Mouse (Mus musculus) E14TG2a.4 (cell line): Measurements from ENCODE around the gene Arhgap27.
A peak's percentile ranks its signal among the peaks of the same experiment; 100 is the strongest.
"Not testable (repeated sequence)": the region's sequence is repeated elsewhere in the genome, so short reads cannot be mapped to it uniquely, and the experiment has no call there.

Experiments used
- H3K27me3 ChIP-seq: 2 replicates; pipeline ENCODE4 v1.6.1; 2014; ENCODE audit warnings: low read length, control low read depth; ENCODE audit not compliant: insufficient read depth
- H3K36me3 ChIP-seq: 2 replicates; pipeline ENCODE4 v1.6.1; 2014; ENCODE audit warnings: low read length, control low read depth; ENCODE audit not compliant: insufficient read depth
- H3K4me1 ChIP-seq: replicated peaks from 2 replicates; pipeline ENCODE4 v1.6.1; 2014; ENCODE audit warnings: low read depth, low read length, control low read depth
- H3K4me3 ChIP-seq: replicated peaks from 2 replicates; pipeline ENCODE4 v1.5.1; 2014; ENCODE audit warnings: mild to moderate bottlenecking, low read length
- H3K9me3 ChIP-seq: 2 replicates; pipeline ENCODE4 v1.6.1; 2014; ENCODE audit warnings: low read length, control low read depth
- CTCF ChIP-seq: conservative IDR thresholded peaks from 2 replicates; pipeline ENCODE4 v1.5.1; 2014; ENCODE audit warnings: low read length
- NANOG ChIP-seq: IDR thresholded peaks from 2 replicates; pipeline ENCODE4 v1.6.1; 2014; ENCODE audit warnings: borderline replicate concordance, low read length, mixed read lengths
- POU5F1 ChIP-seq: IDR thresholded peaks from 2 replicates; pipeline ENCODE4 v1.6.1; 2014; ENCODE audit warnings: low read length, borderline replicate concordance

Arhgap27 gene

DNA sequence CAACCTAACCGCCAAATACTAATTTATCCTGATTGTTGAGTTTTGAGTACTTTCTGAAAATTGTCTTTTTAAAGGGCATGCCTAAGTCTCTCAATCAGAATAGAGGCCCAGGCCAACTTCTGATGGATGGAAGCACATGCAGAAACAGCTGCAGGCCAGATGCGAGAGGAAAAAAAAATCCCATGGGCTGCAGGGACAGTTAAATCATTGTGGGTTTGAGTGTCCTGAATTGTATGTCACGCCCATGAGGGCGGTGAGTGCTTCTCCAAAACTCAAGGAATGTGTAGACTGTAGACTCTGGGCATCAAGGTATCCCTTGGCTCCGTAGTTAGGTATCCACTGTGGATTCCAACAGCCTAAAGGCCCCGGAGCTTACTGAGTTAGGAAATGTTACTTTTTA is 69.4 kb downstream of the Arhgap27 start:
- peaks cover 7% of the 10 kb centered on the region; the same call in 1 of the 2 replicates for H3K27me3 ChIP-seq
- H3K36me3 ChIP-seq: no peaks in the 10 kb centered on the region
- no peaks in the 10 kb centered on the region for H3K9me3 ChIP-seq
- no peak for TF ChIP-seq POU5F1
- no peak for TF ChIP-seq CTCF
- peaks cover 38% of the 10 kb centered on the region for H3K4me1 ChIP-seq
- H3K4me3 ChIP-seq: no peak overlapping the region

DNA sequence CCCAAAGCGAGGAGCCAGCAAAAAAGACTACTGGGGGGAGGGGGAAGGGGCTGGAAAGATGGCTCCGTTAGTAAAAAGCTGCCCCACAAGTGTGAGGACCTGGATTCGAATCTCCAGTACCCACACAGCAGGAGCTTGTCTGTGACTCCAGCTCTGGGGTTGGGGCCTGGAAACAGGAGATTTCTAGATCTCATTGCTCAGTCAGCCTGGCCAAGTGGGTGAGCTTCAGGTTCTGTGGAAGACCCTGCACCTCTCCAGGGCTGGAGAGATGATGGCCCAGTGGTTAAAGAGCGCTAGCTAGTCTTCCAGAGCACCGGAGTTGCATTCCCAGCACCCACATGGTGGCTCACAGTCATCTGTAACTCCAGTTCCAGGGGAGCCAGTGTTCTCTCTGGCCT is 70.6 kb downstream of the Arhgap27 start:
- TF ChIP-seq POU5F1: no peak

DNA sequence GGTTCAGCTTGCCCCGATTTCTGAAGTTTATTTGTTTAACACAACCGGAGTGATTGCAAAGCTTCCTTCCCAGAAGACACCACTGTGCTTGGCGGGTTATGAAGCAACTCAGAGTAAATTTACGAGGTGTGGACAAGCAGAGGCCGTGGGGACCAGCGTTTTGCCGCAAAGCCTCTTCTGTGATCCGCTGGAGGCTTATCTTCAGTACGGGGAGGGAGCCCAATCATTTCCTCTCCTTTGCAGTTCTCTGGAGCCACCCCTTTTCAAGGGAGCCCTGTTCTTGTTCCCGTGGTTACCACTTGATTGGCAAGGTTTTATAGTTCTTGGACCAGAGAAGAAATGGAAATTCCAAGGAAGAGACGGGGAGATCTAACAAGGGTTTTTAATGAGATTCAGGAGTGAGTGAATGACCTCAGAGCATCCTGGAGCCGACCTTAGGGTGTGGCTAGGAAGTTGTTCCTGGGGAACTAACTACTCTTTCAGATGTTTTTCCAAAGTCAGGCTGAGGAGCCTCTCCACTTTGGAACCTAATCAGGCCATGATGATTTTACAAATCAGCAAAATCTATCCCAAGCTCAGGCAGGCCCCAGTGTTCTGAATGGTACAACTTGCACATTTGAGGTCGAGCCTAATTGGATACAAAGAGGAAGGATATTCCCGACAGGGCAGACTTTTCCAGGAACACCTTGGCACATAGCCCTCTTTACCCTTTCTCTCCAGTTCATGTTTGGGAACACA is 71.2 kb downstream of the Arhgap27 start:
- TF ChIP-seq NANOG (no peak), POU5F1 (no peak), CTCF (no peak)
- Histone ChIP-seq H3K9me3 (no peaks in the 10 kb centered on the region), H3K4me1 (peaks cover 31% of the 10 kb centered on the region), H3K27me3 (peaks cover 12% of the 10 kb centered on the region; the same call in 1 of the 2 replicates), H3K4me3 (peak overlapping the region; percentile 37), H3K36me3 (no peaks in the 10 kb centered on the region)

More for the DNA sequence above, 70.6 kb downstream of the Arhgap27 start:
- peaks cover 31% of the 10 kb centered on the region for H3K4me1 ChIP-seq
- H3K27me3 ChIP-seq: peaks cover 12% of the 10 kb centered on the region; the same call in 1 of the 2 replicates
- H3K4me3 ChIP-seq: peak overlapping the region; percentile 37
- H3K36me3 ChIP-seq: no peaks in the 10 kb centered on the region
- H3K9me3 ChIP-seq: no peaks in the 10 kb centered on the region

DNA sequence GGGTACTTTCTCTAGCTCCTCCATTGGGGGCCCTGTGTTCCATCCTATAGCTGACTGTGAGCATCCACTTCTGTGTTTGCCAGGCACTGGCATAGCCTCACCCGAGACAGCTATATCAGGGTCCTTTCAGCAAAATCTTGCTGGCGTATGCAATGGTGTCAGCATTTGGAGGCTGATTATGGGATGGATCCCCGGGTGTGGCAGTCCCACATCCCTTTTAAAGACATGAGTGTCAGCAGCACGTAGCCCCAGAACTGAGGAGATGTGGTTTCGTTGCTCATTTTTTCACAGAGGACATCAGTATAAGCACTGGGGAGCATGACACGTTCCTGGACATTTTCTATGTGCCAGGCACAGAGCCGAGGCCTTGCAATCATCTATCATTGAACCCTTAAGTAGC is 72.7 kb downstream of the Arhgap27 start:
- Histone ChIP-seq H3K4me1 (peaks cover 31% of the 10 kb centered on the region), H3K27me3 (peaks cover 12% of the 10 kb centered on the region; the same call in 1 of the 2 replicates)
- not testable (repeated sequence) for H3K9me3 ChIP-seq, H3K4me3 ChIP-seq, H3K36me3 ChIP-seq

DNA sequence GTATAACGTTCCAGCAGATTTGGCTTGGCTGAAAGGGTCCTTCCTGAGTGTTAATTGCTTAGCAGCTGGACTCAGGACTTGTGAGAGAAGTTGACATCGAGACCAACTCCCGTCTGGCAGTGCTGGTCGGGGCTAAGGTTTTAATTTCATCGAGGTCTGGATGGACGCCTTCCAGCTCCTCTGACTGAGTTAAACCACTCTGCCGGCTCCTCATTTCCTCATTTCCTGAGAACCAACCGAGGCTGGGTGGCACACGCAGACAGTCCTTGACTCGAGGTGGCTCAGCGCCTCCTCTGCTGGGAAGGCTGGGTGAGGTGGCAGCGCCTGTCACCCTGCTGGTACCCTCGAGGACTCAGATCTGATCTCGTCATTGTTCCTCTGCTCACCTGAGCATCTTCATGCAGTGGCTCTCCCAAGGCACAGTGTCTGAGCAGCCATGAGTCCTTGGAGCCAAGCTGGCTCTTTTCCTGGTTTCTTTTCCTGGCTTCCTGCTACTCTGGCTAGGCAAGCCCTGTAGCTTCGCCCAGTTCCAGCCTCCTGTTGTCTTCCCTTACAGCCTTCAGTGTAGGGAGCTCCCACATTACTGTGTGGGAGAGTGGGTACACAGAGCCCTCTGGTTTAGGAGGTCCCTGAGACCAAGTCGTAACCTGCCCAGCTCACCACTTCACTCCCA is 75.1 kb downstream of the Arhgap27 start:
- no peak for TF ChIP-seq POU5F1
- TF ChIP-seq NANOG: no peak
- TF ChIP-seq CTCF: no peak
- H3K4me3 ChIP-seq: no peak overlapping the region
- H3K9me3 ChIP-seq: no peaks in the 10 kb centered on the region
- peaks cover 14% of the 10 kb centered on the region; the same call in 1 of the 2 replicates for H3K27me3 ChIP-seq
- peaks cover 28% of the 10 kb centered on the region for H3K4me1 ChIP-seq
- no peaks in the 10 kb centered on the region for H3K36me3 ChIP-seq

DNA sequence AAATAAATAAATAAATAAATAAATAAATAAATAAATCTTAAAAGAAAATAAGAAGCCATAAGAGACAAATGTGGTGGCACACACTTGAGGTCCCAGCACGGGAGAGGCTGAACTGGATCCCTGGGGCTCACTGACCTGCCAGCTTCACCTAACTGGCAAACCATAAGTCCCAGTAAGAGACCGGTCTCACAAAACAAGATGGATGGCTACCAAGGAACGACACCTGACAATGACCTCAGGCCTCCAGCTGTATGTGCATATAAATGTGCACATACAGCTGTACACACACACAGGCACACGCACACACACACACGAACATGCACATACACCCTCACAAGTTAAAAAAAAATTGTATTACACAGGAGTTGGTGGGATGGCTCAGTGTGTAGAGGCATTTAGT is 76.6 kb downstream of the Arhgap27 start:
- no peaks in the 10 kb centered on the region for H3K9me3 ChIP-seq
- no peak overlapping the region for H3K4me3 ChIP-seq
- peaks cover 15% of the 10 kb centered on the region for H3K4me1 ChIP-seq
- TF ChIP-seq NANOG: no peak
- TF ChIP-seq CTCF: no peak
- TF ChIP-seq POU5F1: no peak
- peaks cover 26% of the 10 kb centered on the region; the same call in 1 of the 2 replicates for H3K27me3 ChIP-seq
- no peaks in the 10 kb centered on the region for H3K36me3 ChIP-seq

DNA sequence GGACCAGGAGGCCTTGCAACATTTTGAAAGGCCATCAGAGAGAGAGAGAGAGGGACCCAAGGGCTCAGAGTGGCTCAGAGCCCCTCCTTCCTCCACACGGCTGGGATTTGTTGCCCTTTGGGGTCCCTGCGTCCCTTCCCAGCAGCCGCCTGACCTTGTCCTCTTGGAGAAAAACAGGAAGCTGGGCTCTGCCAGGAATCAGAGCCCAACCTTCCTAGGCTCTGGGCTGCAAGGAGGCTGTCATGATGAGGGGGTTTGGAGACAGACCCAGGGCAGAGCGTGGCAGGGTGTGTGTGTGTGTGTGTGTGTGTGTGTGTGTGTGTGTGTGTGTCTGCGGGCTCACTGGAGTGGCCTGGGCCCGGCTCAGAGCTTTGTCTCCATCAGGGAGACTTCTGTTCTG is 77.5 kb downstream of the Arhgap27 start:
- TF ChIP-seq CTCF (no peak), NANOG (no peak), POU5F1 (no peak)
- H3K27me3 ChIP-seq: peaks cover 26% of the 10 kb centered on the region
- H3K36me3 ChIP-seq: no peaks in the 10 kb centered on the region
- peaks cover 6% of the 10 kb centered on the region for H3K4me1 ChIP-seq
- H3K4me3 ChIP-seq: peak overlapping the region; percentile 48
- H3K9me3 ChIP-seq: no peaks in the 10 kb centered on the region

DNA sequence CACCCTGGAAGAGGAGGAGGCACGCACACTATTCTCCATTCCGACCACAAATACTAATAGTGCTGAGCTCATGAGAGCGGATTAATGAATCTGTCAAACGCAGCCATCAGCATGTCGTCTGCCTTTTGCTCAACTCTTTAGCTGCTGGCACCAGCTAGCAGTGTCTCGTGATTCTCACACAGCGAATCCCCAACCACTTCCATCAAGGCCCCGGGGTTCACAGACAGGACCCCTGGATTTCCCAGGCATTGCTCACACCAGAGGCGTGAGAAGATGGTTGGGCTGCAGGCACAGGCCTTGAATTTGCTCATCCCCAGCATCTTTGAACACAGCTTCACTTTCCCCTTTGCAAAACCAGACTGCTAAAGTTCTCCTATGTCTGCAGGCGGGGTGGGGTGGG is 78.2 kb downstream of the Arhgap27 start:
- H3K27me3 ChIP-seq: peaks cover 25% of the 10 kb centered on the region
- H3K4me3 ChIP-seq: no peak overlapping the region
- H3K4me1 ChIP-seq: peaks cover 5% of the 10 kb centered on the region
- no peaks in the 10 kb centered on the region for H3K36me3 ChIP-seq
- H3K9me3 ChIP-seq: no peaks in the 10 kb centered on the region
- no peak for TF ChIP-seq NANOG
- no peak for TF ChIP-seq CTCF
- TF ChIP-seq POU5F1: no peak

DNA sequence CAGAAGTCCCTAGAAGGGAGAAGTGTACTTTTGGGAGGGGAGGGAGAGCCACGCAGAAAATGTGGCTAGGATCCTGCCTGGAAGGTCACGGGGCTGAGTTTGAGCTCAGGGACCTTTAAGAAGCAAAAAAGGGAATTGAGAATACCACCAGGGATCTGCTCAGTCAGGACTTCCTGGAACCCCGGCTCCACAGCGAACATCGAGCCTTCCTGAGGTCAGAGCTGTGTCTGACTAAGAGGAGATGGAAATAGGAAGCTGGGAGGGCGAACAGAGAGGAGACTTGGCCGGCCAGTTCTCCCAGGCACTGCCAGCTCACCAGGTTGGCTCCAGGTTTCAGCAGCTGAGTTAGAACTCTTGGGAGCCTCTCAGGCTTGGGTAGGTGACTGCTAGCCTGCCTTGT is 81.7 kb downstream of the Arhgap27 start:
- Histone ChIP-seq H3K9me3 (no peaks in the 10 kb centered on the region), H3K4me1 (peaks cover 5% of the 10 kb centered on the region), H3K27me3 (peaks cover 21% of the 10 kb centered on the region), H3K4me3 (no peak overlapping the region), H3K36me3 (no peaks in the 10 kb centered on the region)
- TF ChIP-seq NANOG: no peak
- no peak for TF ChIP-seq POU5F1
- TF ChIP-seq CTCF: no peak
